Comparison of ENCODE assay signal across 32 mouse cellular contexts in the genomic region with DNA sequence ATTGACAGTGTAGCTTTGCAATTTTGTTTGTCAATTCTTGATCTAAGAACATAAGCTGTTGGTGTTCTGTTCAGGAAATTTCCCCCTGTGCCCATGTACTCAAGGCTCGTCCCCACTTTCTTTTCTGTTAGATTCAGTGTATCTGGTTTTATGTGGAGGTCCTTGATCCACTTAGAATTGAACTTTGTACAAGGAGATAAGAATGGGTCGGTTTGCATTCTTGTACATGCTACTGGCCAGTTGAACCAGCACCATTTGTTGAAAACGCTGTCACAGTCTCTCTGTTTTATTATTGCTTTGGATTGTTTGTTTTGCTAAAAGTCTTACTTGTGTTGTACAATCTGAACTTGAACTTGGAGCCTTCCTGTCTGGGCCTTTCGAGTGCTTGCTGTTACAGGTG.
"Had no signal": no experiment of that assay in that cellular context is flagged by ENCODE, and none has a peak within 500 bp of the region (broad histone marks: within the 10 kb centered on the region; RNA-seq: fewer than 3 reads in every experiment).

No protein-coding gene starts in this region.

- H3K9me3 ChIP-seq: limb, embryonic 10.5 days; limb, embryonic 12.5 days; limb, embryonic 13.5 days; limb, embryonic 15.5 days; liver, embryonic 12.5 days; liver, embryonic 13.5 days; liver, embryonic 15.5 days; lung, embryonic 15.5 days; megakaryocyte, embryonic 14.5 days; midbrain, embryonic 10.5 days; midbrain, embryonic 12.5 days; midbrain, embryonic 13.5 days; midbrain, embryonic 15.5 days; neural tube, embryonic 12.5 days; neural tube, embryonic 13.5 days had no signal

- H3K9ac ChIP-seq: limb, embryonic 12.5 days; limb, embryonic 13.5 days; limb, embryonic 15.5 days; liver, embryonic 12.5 days; liver, embryonic 13.5 days; liver, embryonic 14.5 days; liver, embryonic 15.5 days; liver, postnatal 0 days; lung, embryonic 14.5 days; lung, embryonic 15.5 days; midbrain, embryonic 12.5 days; midbrain, embryonic 13.5 days; midbrain, embryonic 15.5 days; neural tube, embryonic 12.5 days; neural tube, embryonic 13.5 days had no signal

- H3K4me3 ChIP-seq: left cerebral cortex, adult 2 months; limb, embryonic 10.5 days; limb, embryonic 12.5 days; limb, embryonic 13.5 days; limb, embryonic 15.5 days; liver, embryonic 12.5 days; liver, embryonic 13.5 days; liver, embryonic 15.5 days; lung, embryonic 15.5 days; megakaryocyte, embryonic 14.5 days; midbrain, embryonic 10.5 days; midbrain, embryonic 12.5 days; midbrain, embryonic 13.5 days; midbrain, embryonic 15.5 days; myocyte; neural tube, embryonic 12.5 days; neural tube, embryonic 13.5 days had no signal

- H3K27ac ChIP-seq: left cerebral cortex, adult 2 months; limb, embryonic 10.5 days; limb, embryonic 12.5 days; limb, embryonic 13.5 days; limb, embryonic 15.5 days; liver, embryonic 12.5 days; liver, embryonic 13.5 days; liver, embryonic 14.5 days; liver, embryonic 15.5 days; lung, embryonic 15.5 days; macrophage; midbrain, embryonic 10.5 days; midbrain, embryonic 12.5 days; midbrain, embryonic 13.5 days; midbrain, embryonic 15.5 days; neural tube, embryonic 12.5 days; neural tube, embryonic 13.5 days had no signal

- H3K4me2 ChIP-seq: limb, embryonic 12.5 days; limb, embryonic 13.5 days; limb, embryonic 15.5 days; liver, embryonic 11.5 days; liver, embryonic 12.5 days; liver, embryonic 13.5 days; liver, embryonic 15.5 days; lung, embryonic 14.5 days; lung, embryonic 15.5 days; midbrain, embryonic 12.5 days; midbrain, embryonic 13.5 days; midbrain, embryonic 15.5 days; neural tube, embryonic 12.5 days; neural tube, embryonic 13.5 days had no signal

- DNase-seq: left cerebral cortex, postnatal 4 days; liver; liver, embryonic 13.5 days; liver, postnatal 0 days; lung, adult 18-20 months; lung, adult 2 months; lung, embryonic 14.5 days; lung, postnatal 10 days; lung, postnatal 14 days; lung, postnatal 36 days; lung, postnatal 4 days; midbrain, embryonic 14.5 days had no signal

- H3K4me1 ChIP-seq: limb, embryonic 10.5 days; limb, embryonic 12.5 days; limb, embryonic 13.5 days; limb, embryonic 15.5 days; lung, embryonic 15.5 days; megakaryocyte, embryonic 14.5 days; midbrain, embryonic 10.5 days; midbrain, embryonic 12.5 days; midbrain, embryonic 13.5 days; midbrain, embryonic 15.5 days; neural tube, embryonic 12.5 days; neural tube, embryonic 13.5 days had no signal

- ATAC-seq: liver, embryonic 12.5 days; liver, postnatal 0 days; lung, postnatal 0 days; midbrain, embryonic 13.5 days; midbrain, embryonic 15.5 days had no signal

- H3K27me3 ChIP-seq: limb, embryonic 12.5 days; limb, embryonic 13.5 days; limb, embryonic 15.5 days; liver, embryonic 12.5 days; liver, embryonic 13.5 days; liver, embryonic 15.5 days; lung, embryonic 15.5 days; megakaryocyte, embryonic 14.5 days; midbrain, embryonic 12.5 days; midbrain, embryonic 13.5 days; midbrain, embryonic 15.5 days; neural tube, embryonic 12.5 days; neural tube, embryonic 13.5 days had no signal
